Mouse (Mus musculus) heart, embryonic 16.5 days (tissue): ENCODE measurements around the gene Trim43a. TPM values are rescaled to one million over a fixed set of nuclear protein-coding genes. Genes with fewer than 3 reads are reported as not detected.
"Not testable (repeated sequence)": the region's sequence is repeated elsewhere in the genome, so short reads cannot be mapped to it uniquely, and the experiment has no call there.

Experiments used
- ATAC-seq: fragments of 200-750 bp; cut with Nextera tagmentation; replicated peaks from 2 replicates; pipeline ENCODE4 v1.8.0; 2017; ENCODE audit warnings: moderate number of reproducible peaks; ENCODE audit not compliant: insufficient read depth, low FRiP score; ENCODE audit errors: extremely low read depth
- H3K27ac ChIP-seq: fragments of 300-500 bp; sonication (generic); 2 replicates; pipeline ENCODE4 v1.5.1; 2014; ENCODE audit warnings: mild to moderate bottlenecking, low read length, control low read depth, moderate library complexity
- H3K27me3 ChIP-seq: fragments of 300-500 bp; sonication (generic); 2 replicates; pipeline ENCODE4 v1.6.1; 2014; ENCODE audit warnings: low read length, mixed read lengths; ENCODE audit not compliant: control insufficient read depth, insufficient read depth
- H3K36me3 ChIP-seq: fragments of 300-500 bp; sonication (generic); 2 replicates; pipeline ENCODE4 v1.6.1; 2014; ENCODE audit not compliant: control insufficient read depth, insufficient read depth
- H3K4me1 ChIP-seq: fragments of 300-500 bp; sonication (generic); 2 replicates; pipeline ENCODE4 v1.6.1; 2014; ENCODE audit warnings: low read length, mixed read lengths; ENCODE audit not compliant: control insufficient read depth, insufficient read depth
- H3K4me2 ChIP-seq: fragments of 300-500 bp; sonication (generic); 2 replicates; pipeline ENCODE4 v1.6.1; 2014; ENCODE audit warnings: low read depth, mild to moderate bottlenecking, control low read depth, low read length
- H3K4me3 ChIP-seq: fragments of 300-500 bp; sonication (generic); 2 replicates; pipeline ENCODE4 v1.5.1; 2014; ENCODE audit warnings: mild to moderate bottlenecking, control low read depth, low read length
- H3K9ac ChIP-seq: fragments of 300-500 bp; sonication (generic); 2 replicates; pipeline ENCODE4 v1.6.1; 2014; ENCODE audit warnings: low read length, control low read depth
- H3K9me3 ChIP-seq: fragments of 300-500 bp; sonication (generic); replicated peaks from 2 replicates; pipeline ENCODE4 v1.6.1; 2016; ENCODE audit warnings: low read length; ENCODE audit not compliant: control insufficient read depth
- WGBS: fragments of 180-500 bp; shearing (Covaris S2); extraction: QIAGEN DNeasy Blood & Tissue Kit; methylation state at CpG from one replicate; pipeline ENCODE4 v1.1.7; 2014; 5-methylcytosine and 5-hydroxymethylcytosine counted together
- polyA plus RNA-seq: library from polyadenylated mRNA; unstranded; fragments of >200 nt; fragmentation: Nextera tagmentation; extraction: Ambion mirVana; gene quantifications from 2 replicates; pipeline ENCODE4 v1.2.1, GENCODE M21; 2015

Gene Trim43a
- 0.14 and 0.37 TPM in 2 replicates for polyA plus RNA-seq

DNA sequence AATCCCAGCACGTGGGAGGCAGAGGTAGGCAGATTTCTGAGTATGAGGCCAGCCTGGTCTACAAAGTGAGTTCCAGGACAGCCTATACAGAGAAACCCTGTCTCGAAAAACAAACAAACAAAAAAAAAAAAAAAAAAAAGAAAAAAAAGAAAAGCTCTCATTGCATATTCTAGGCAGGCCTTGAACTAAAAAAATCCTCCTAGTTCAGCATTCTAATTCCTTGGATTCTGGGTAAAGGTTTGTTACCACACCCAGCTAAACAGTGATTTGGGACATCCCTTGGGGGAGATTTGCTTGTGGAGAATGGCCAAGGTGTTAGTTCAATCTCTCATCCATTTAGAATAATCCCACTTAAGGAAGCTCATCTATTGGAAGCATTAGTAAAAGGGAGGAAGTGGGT lies at the start of gene Trim43a:
TSS of gene Trim43a (plus strand) at position 301 of the 400 bp plus-strand sequence.
- not testable (repeated sequence) for H3K4me2 ChIP-seq, H3K4me3 ChIP-seq, H3K9me3 ChIP-seq, H3K36me3 ChIP-seq, H3K9ac ChIP-seq, H3K27ac ChIP-seq, ATAC-seq, H3K4me1 ChIP-seq, H3K27me3 ChIP-seq
- 72% methylated on average over 2 of the region's 2 CpGs for WGBS

DNA sequence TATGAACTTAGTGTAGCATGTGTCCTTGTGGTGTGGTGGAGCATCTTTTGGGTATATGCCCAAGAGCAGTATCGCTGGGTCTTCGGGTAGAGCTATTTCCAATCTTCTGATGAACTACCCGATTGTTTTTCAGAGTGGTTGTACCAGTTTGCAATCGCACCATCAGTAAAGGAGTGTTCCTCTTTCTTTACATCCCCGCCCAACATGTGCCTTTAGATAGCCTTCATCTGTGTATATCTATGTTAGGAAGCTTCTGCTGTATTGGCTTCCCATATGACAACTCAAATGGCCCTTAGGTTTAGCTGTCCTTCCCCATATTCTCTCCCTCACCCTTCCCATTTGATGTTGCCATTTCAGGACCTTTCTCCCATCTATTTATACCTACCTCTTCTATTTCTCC lies 46.6 kb upstream of the Trim43a start:
- H3K27ac ChIP-seq, result no peak overlapping the region
- no peaks in the 10 kb centered on the region for H3K4me1 ChIP-seq
- no peak overlapping the region for H3K9ac ChIP-seq
- no peak overlapping the region for H3K4me3 ChIP-seq
- H3K9me3 ChIP-seq, result no peaks in the 10 kb centered on the region
- 88% methylated on average over 5 of the region's 5 CpGs for WGBS
- no peaks in the 10 kb centered on the region for H3K36me3 ChIP-seq
- no peaks in the 10 kb centered on the region for H3K27me3 ChIP-seq
- no peak for ATAC-seq
- no peak overlapping the region for H3K4me2 ChIP-seq

DNA sequence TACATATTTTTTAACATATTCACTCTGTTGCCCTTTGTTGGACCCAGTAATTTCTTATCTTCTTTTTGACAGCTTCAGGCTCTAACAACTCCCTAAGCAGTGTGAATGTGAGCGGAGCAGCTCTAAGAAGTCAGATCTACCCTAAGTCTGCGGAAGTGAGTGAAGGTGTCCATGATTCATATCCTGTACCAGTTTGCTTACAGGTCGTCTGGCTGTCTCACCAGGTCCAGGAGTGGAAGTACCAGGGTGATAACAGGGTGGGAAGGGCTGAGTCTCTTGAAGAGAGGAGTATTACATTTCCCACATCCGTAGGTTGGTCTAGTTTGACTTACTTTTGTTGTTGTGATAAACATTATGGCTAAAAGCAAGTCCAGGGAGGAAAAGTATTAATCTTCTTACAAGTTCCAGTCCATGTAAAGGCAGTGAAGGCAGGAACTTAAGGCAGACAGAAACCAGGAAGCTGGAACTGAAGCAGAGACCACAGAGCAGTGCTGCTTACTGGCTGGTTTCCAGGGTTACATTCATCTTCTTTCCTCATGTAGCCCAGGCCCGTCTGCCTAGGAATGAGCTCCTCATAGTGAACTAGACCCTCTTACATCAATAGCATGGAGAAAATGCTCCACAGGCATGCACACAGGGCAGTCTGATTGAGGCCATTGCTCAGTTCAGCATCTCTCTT lies 41.0 kb upstream of the Trim43a start:
- no peak overlapping the region for H3K4me2 ChIP-seq
- H3K36me3 ChIP-seq, result no peaks in the 10 kb centered on the region
- no peak overlapping the region for H3K4me3 ChIP-seq
- H3K4me1 ChIP-seq, result no peaks in the 10 kb centered on the region
- H3K27me3 ChIP-seq, result no peaks in the 10 kb centered on the region
- H3K9ac ChIP-seq, result no peak overlapping the region
- WGBS, result 53% methylated on average over 5 of the region's 5 CpGs
- ATAC-seq, result no peak
- no peaks in the 10 kb centered on the region for H3K9me3 ChIP-seq
- no peak overlapping the region for H3K27ac ChIP-seq

GRCm38 (mm10) chr9:88542816-88543215 lies 37.9 kb upstream of the Trim43a start:
- no peak overlapping the region for H3K4me3 ChIP-seq
- 20% methylated on average over 2 of the region's 2 CpGs for whole genome bisulfite sequencing
- H3K4me2 ChIP-seq, result no peak overlapping the region
- no peak overlapping the region for H3K9ac ChIP-seq
- no peaks in the 10 kb centered on the region for H3K27me3 ChIP-seq
- no peaks in the 10 kb centered on the region for H3K9me3 ChIP-seq
- ATAC-seq, result no peak
- H3K4me1 ChIP-seq, result no peaks in the 10 kb centered on the region; the same call in 1 of the 2 replicates
- H3K36me3 ChIP-seq, result no peaks in the 10 kb centered on the region
- H3K27ac ChIP-seq, result no peak overlapping the region

GRCm38 (mm10) chr9:88545534-88545933 lies 35.2 kb upstream of the Trim43a start:
- H3K4me1 ChIP-seq, result peaks cover 7% of the 10 kb centered on the region
- no peak for ATAC-seq
- H3K4me2 ChIP-seq, result no peak overlapping the region
- H3K9ac ChIP-seq, result no peak overlapping the region
- H3K9me3 ChIP-seq, result no peaks in the 10 kb centered on the region
- 33% methylated on average over 3 of the region's 3 CpGs for WGBS
- no peaks in the 10 kb centered on the region for H3K36me3 ChIP-seq
- H3K4me3 ChIP-seq, result no peak overlapping the region
- H3K27ac ChIP-seq, result no peak overlapping the region
- no peaks in the 10 kb centered on the region for H3K27me3 ChIP-seq

DNA sequence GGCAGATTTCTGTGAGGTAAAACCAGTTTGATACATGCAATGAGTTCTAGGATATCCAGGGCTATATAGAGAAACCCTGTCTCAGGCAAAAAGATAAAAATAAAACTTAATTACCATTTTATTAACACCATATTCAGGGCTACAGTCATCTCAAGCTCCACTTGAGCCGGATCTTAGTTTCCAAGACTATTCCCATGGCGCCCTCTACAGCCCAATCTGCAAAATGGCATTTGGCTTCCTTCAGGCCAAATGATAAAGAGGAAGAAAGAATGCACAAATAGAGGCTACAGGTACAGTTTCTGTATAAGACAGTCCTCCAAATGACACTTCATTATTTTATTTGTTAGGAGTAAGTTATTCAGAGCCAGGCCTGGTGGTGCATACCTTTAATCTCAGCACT lies 34.5 kb upstream of the Trim43a start:
- no peak for ATAC-seq

DNA sequence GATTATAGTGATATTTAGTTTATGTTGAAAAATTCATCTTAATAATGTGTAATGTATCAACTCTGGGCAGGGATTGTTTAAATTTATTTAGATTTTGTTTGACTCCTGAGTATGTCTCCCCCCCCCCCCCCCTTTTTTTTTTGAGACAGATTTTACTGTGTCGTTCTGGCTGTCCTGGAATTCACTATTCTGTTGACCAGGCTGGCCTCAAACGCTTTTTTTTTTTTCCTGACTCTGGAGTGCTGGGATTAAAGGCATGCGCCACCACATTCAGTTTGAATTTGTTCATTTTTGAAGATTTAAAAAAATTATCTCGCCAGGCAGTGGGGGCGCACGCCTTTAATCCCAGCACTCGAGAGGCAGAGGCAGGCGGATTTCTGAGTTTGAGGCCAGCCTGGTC lies 34.0 kb upstream of the Trim43a start:
- Histone ChIP-seq H3K27ac (no peak overlapping the region), H3K4me1 (peaks cover 10% of the 10 kb centered on the region), H3K9me3 (no peaks in the 10 kb centered on the region), H3K27me3 (no peaks in the 10 kb centered on the region), H3K9ac (no peak overlapping the region), H3K36me3 (no peaks in the 10 kb centered on the region), H3K4me3 (no peak overlapping the region), H3K4me2 (no peak overlapping the region)
- 50% methylated on average over 8 of the region's 8 CpGs for whole genome bisulfite sequencing
- no peak for ATAC-seq

More for the DNA sequence above, 34.5 kb upstream of the Trim43a start:
- Histone ChIP-seq H3K27ac (no peak overlapping the region), H3K36me3 (no peaks in the 10 kb centered on the region), H3K4me1 (peaks cover 10% of the 10 kb centered on the region), H3K9ac (no peak overlapping the region), H3K4me2 (no peak overlapping the region), H3K27me3 (no peaks in the 10 kb centered on the region), H3K4me3 (no peak overlapping the region), H3K9me3 (no peaks in the 10 kb centered on the region)
- 3% methylated on average over 2 of the region's 2 CpGs for WGBS

DNA sequence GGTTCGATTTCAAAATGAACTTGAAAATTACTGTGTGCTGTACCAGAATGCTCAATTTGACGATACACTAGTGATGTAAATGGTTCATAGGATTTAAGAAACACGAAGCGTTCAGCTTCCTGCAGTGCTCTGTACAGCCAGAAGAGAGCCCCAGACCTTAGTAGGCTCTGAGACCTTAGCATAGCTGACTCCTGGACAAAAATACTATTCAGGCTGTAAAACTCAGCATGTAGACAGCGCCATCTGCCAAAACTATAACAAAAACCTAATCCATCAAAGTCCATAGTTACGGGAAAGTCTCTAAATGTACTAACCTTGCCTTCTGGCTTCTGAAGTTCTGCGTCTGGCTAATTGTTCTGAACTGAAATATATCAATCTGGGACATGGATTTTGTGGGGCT lies 33.4 kb upstream of the Trim43a start:
- Histone ChIP-seq H3K36me3 (no peaks in the 10 kb centered on the region), H3K27ac (0 out of 2 replicates have a peak overlapping the region, but pooled peaks have one; percentile 28), H3K9me3 (no peaks in the 10 kb centered on the region), H3K9ac (peak overlapping the region; percentile 59; the same call in 1 of the 2 replicates), H3K4me2 (peak overlapping the region; percentile 85), H3K4me3 (peak overlapping the region; percentile 77), H3K4me1 (peaks cover 10% of the 10 kb centered on the region), H3K27me3 (no peaks in the 10 kb centered on the region)
- 26% methylated on average over 7 of the region's 7 CpGs for WGBS
- ATAC-seq, result peak; percentile 76

GRCm38 (mm10) chr9:88547851-88548613 lies 32.7 kb upstream of the Trim43a start, which contains the start of gene Zfp949:
Gene Zfp949 (plus strand): TSS chr9:88548020.
- peak within 1 kb of the TSS; percentile 85 for H3K4me2 ChIP-seq
- WGBS, result under 1% methylated on average over 30 of the region's 30 CpGs

More at GRCm38 (mm10) chr9:88547851-88548613, 32.7 kb upstream of the Trim43a start, which contains the start of gene Zfp949:
- Histone ChIP-seq H3K9ac (peak within 1 kb of the TSS; percentile 76), H3K4me1 (peaks cover 10% of the 10 kb centered on the region), H3K27ac (peak within 1 kb of the TSS; percentile 74), H3K9me3 (no peaks in the 10 kb centered on the region), H3K36me3 (peaks cover 5% of the 10 kb centered on the region), H3K27me3 (no peaks in the 10 kb centered on the region), H3K4me3 (peak within 1 kb of the TSS; percentile 77)
- peak; percentile 91 for ATAC-seq
